Mouse (Mus musculus) heart, postnatal 0 days (tissue): ENCODE measurements at regions not wholly inside any gene's neighbourhood (a gene's known extent, or its start where the extent isn't known, plus 50 kb on each side); places are given as distances from the start of the nearest gene placed in this dataset.

Experiments
- CTCF ChIP-seq: IDR thresholded peaks from 2 replicates; pipeline ENCODE4 v1.5.1; 2016; ENCODE audit warnings: antibody characterized with exemption, control low read depth, low read depth
- EP300 ChIP-seq: IDR thresholded peaks from 2 replicates; pipeline ENCODE4 v1.6.1; 2016; ENCODE audit warnings: antibody characterized with exemption, low read depth

GRCm38 (mm10) chr2:137635019-137635621 is 518.7 kb upstream of the Jag1 start:
- TF ChIP-seq CTCF (no peak), EP300 (no peak)
